Mouse (Mus musculus) layer of hippocampus, adult 2 months (tissue): ENCODE data around the gene Cradd. TPM values are rescaled to one million over a fixed set of nuclear protein-coding genes. Genes with fewer than 3 reads are reported as not detected.
A peak's percentile ranks its signal among the peaks of the same experiment; 100 is the strongest.

Source experiments
- DNase-seq, 2 experiments: peaks; one replicate each; pipeline ENCODE4 v3.0.0; 2022; ENCODE audit warnings: low spot score in 2 of 2
- H3K27ac ChIP-seq: fragments of 200-600 bp; 2 replicates; pipeline ENCODE4 v1.8.1; 2022
- H3K4me3 ChIP-seq: fragments of 200-600 bp; 2 replicates; pipeline ENCODE4 v1.8.1; 2022; ENCODE audit warnings: mild to moderate bottlenecking
- CTCF ChIP-seq: fragments of 200-600 bp; conservative IDR thresholded peaks from 2 replicates; pipeline ENCODE4 v1.8.1; 2022; ENCODE audit warnings: antibody characterized with exemption, mild to moderate bottlenecking, moderate library complexity
- total RNA-seq, 2 experiments: library from RNA; stranded (reverse); gene quantifications; 2 replicates each; pipeline ENCODE4 v1.2.3; 2021

Cradd gene
- total RNA-seq, 2 experiments from 2014 or later, result 5.6 to 7.2 TPM

DNA sequence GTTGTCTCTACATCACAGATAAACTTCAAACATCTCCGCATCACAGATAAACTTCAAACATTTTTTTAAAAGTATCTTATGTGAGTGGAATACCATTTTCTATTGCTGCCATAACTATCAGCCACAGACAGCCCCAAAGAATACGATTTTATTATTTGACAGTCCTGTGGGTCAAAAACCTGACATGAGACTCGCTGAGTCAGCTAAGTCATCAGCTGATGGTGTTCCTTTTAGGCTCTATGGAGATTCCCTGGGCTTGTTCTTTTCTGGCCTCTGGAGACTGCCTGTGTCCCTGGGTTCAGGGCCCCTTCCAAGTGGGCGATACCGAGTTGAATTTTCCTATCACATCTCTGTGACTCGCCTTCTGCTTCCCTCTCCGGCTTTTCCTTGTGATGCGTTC is 112.3 kb downstream of the Cradd start:
- H3K27ac ChIP-seq, result no peak overlapping the region
- no peak for TF ChIP-seq CTCF
- DNase-seq, result no peak
- H3K4me3 ChIP-seq, result no peak overlapping the region

DNA sequence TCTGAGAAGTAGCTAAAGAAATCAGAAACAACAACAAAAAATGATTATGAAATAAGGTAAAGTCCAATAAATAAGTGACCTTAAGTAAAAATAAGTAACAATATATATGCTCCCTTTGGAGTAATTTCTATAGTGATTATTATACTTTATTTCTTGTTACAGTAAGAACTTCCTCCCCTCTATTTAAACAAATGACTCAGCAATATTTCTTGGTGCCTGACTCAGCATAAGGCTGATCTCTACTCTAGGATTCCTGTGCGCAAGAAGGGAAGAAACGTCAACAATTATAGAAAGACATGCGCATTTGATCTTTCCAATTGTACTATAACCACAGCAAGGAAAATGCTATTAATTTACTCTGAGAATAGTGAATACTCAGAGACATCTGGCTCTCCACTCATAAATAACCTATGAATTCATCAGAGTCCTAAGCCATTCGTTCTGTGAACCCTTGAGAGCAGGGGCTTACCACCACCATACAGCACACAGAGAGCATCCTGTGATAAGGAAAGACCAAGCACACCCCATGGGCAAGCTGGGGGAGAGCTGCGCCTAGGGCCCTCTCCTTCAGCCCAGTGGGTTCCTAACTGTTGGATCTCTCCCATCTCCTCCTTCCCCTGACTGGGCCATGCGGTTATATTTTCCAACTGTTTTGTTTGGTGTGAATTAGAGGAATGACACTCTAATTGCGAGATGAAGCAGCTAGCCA is 113.1 kb downstream of the Cradd start:
- no peak for TF ChIP-seq CTCF

DNA sequence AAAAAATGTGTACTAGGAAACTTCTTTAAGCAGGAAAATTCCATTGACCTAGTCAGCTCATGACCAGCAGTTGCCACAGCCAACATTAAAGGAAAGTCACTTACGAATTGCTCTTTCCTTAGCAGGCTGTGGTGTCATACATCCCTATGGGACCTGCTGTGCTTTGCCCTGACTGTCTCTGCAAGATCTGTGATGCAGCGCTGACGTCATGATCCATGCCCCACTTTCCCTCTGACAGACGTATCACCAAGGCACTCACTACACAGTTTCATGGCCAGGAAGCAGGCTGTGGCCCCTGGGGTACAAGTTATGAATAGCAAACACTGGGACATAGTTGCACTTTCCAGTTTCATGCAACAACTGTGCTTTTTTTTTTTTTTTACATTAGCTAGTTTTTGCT is 113.8 kb downstream of the Cradd start:
- TF ChIP-seq CTCF, result no peak
- no peak for DNase-seq

More for the DNA sequence above, 113.1 kb downstream of the Cradd start:
- no peak for DNase-seq
- Histone ChIP-seq H3K27ac (no peak overlapping the region), H3K4me3 (no peak overlapping the region)

DNA sequence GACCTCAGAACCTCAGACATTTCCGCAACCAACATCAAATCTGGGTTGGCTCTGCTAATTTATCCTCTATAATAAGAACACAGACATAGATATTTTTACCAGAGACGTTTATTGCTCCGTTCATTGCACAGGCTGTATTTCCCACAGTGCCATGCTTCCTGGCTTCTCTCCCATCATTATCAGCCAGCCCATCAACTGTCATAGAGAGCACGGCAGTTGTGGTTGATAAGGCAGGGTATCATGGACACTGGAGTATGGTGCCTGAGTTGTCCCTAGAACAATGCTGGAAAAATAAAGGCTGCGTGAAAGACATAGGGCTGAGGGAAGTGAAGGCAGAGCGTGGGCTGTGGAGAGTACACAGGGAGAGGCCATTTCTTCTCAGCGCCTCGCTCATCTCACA is 116.5 kb downstream of the Cradd start:
- TF ChIP-seq CTCF, result no peak
- Histone ChIP-seq H3K27ac (no peak overlapping the region), H3K4me3 (no peak overlapping the region)
- DNase-seq, result no peak

More for the DNA sequence above, 113.8 kb downstream of the Cradd start:
- H3K27ac ChIP-seq, result no peak overlapping the region
- no peak overlapping the region for H3K4me3 ChIP-seq

DNA sequence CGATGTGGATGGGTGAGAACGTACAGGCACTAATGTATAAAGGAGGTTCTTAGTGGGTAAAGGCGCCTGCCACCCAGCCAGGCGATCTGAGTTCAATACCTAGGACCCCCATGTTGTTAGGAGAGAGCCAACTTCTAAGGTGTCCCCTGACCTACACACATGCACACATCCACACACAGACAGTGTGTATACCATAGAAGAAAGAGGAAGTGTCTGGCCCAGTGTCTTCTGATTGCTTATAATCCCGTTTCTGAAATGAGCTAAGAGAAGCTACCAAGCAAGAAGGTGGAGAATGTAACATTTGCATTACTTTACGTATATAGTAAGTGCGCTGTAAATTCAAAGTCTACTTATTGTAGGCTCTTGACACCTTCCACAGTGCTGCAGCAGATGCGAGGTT is 122.4 kb downstream of the Cradd start:
- Histone ChIP-seq H3K27ac (no peak overlapping the region), H3K4me3 (no peak overlapping the region)
- DNase-seq, result no peak
- no peak for TF ChIP-seq CTCF

DNA sequence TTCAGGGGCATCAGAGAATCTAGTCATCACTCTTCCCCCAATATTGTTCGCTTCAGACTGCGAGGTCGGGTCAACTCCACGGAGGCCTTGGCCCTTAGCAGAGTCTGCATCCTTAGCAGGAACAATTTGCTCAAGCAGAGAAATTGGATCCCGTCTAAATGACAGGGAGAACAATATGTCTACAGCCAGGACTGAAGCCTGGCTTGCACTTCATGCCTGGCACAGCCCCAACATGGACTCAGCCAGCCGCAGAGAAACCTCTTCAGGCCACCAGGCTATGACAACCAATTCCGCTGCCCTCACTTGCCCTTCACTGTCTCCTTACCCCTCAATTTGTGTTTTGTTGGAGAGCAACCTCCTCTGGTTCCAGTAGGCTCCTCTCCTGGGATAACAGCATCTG is 123.6 kb downstream of the Cradd start:
- Histone ChIP-seq H3K27ac (no peak overlapping the region), H3K4me3 (no peak overlapping the region)
- no peak for DNase-seq
- TF ChIP-seq CTCF, result no peak

DNA sequence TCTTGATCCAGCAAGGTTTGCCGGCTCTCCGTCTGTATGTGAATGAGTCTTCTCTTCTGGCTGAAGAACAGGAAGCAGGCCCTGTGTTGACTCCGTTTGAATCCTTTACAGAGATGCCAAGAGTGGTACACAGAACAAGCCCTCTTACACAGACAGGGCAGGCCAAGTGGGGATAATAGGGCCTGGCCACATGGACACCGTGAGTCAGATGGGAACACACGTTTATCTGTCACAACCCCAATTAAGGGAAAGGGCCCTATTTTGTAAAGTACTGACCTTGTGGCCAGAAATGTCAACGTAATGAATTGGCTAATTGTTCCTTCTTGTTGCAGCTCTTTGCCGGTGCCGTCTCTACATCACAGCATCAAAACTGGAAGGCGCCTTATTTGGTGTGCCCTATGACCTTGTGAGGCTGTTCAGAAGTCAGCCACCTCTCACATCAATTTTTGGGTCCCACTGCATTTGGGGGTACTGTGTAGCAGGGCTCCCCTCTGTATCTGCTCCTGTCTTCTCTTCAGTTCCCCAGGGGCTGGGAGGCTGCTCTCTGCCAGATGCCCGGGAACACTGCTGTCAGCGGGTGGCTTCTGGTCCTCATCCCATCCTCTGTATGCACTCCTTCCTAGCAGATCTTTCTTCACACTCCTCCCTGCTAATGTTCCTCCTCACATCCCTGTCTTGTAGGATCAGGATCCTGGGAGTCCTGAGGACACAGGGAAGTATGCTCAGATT is 124.2 kb downstream of the Cradd start:
- no peak overlapping the region for H3K4me3 ChIP-seq
- TF ChIP-seq CTCF, result no peak
- DNase-seq, result no peak
- H3K27ac ChIP-seq, result no peak overlapping the region

GRCm38 (mm10) chr10:95197377-95197776 is 126.6 kb downstream of the Cradd start:
- Histone ChIP-seq H3K4me3 (no peak overlapping the region), H3K27ac (no peak overlapping the region)
- no peak for DNase-seq
- no peak for TF ChIP-seq CTCF

- no peak for TF ChIP-seq CTCF
- Histone ChIP-seq H3K4me3 (no peak overlapping the region), H3K27ac (no peak overlapping the region)
- no peak for DNase-seq
Measured at GRCm38 (mm10) chr10:95195719-95196118, 128.2 kb downstream of the Cradd start.

- H3K4me3 ChIP-seq, result no peak overlapping the region
- TF ChIP-seq CTCF, result no peak
- H3K27ac ChIP-seq, result no peak overlapping the region
- no peak for DNase-seq
Measured at GRCm38 (mm10) chr10:95194776-95195175, 129.2 kb downstream of the Cradd start.

- DNase-seq, result no peak
- Histone ChIP-seq H3K27ac (peak overlapping the region; percentile 64), H3K4me3 (peak overlapping the region; percentile 40; the same call in 1 of the 2 replicates)
- TF ChIP-seq CTCF, result no peak
Measured at GRCm38 (mm10) chr10:95193875-95194281, 130.1 kb downstream of the Cradd start.

- no peak for DNase-seq
- peak overlapping the region; percentile 73 for H3K27ac ChIP-seq
- no peak overlapping the region for H3K4me3 ChIP-seq
- TF ChIP-seq CTCF, result no peak
Measured at GRCm38 (mm10) chr10:95191881-95192280, 132.1 kb downstream of the Cradd start.

DNA sequence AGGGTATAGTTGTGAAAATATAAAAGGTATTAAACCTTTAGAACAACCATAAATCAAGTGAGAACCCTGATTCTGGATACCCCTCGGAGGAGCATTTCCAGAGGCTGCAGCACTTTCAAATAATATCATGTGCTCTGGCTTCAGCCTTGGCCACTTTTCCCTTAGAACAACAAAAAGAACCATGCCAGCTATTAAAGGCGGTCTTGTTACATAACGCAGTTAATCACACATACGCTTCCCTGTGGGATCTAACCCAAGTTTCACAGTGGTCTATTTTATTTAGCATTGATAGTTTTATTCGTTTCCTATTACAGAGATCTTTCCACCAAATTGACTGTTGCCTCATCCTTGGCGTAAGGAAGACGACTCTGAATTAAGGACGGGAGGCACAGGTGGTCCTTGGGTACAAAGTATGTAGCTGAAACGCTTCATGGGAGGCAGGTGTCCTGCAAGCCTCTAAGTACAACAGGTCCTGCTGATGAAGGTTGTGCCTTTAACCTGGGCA is 132.7 kb downstream of the Cradd start:
- no peak for DNase-seq
- Histone ChIP-seq H3K4me3 (no peak overlapping the region), H3K27ac (peak overlapping the region; percentile 73)
- TF ChIP-seq CTCF, result no peak
